Mouse (Mus musculus) gastrocnemius, postnatal 4 days (tissue): ENCODE measurements at regions not wholly inside any gene's neighbourhood (a gene's known extent, or its start where the extent isn't known, plus 50 kb on each side); places are given as distances from the start of the nearest gene placed in this dataset.

Experiments used
- DNase-seq, 2 experiments: peaks; one replicate each; pipeline ENCODE4 v3.0.0; 2021 to 2022; ENCODE audit warnings: low spot score in 2 of 2, mixed read lengths in 2 of 2

DNA sequence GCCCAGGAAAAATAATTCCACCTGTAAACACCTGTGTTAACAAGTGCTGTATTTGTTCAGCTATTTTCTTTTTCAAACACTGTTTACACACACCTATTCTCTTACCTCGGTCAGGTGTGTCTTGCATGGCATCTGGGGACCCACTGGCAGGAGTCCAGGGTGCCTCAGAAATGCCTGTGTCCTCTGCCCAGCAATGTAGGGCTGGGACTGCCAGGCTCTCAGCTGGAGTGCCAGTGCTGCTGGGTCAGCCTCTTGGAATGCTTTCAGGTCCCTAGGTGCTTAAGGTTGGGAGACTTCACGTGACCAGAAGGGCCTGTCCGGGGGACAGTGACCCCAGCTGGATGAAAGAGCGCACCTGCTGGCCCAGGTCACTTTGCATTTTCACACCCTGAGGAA, 112.4 kb upstream of the Id2 start:
- DNase-seq, result no peak

- DNase-seq, result peak in 1 of 2 experiments; percentile 39
Observed at GRCm38 (mm10) chr12:25208670-25209332, 111.9 kb upstream of the Id2 start.

GRCm38 (mm10) chr12:25203371-25204067, 106.6 kb upstream of the Id2 start:
- DNase-seq, result no peak

- DNase-seq, result no peak
Observed at GRCm38 (mm10) chr12:25200161-25200560, 103.2 kb upstream of the Id2 start.

DNA sequence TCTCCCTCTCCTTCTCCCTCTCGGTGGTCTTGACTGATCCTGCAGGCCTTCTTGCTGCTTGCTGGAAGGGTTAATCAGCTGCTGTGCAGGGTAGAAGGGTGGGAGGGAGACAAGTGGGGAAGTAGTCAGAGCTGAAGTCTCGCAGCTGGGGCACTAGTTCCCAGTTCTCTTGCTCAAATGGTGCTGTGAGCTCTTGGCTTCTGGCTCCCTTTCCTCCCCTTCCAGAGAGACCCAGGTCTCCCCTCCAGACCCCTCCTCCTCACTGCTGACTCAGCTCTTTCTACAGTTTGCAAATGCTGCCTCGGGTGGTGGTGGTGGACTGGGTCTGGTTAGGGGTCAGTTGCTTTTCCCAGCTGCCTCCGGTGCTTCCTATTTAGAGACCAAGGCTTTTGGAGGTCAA, 100.8 kb upstream of the Id2 start:
- DNase-seq, result no peak

DNA sequence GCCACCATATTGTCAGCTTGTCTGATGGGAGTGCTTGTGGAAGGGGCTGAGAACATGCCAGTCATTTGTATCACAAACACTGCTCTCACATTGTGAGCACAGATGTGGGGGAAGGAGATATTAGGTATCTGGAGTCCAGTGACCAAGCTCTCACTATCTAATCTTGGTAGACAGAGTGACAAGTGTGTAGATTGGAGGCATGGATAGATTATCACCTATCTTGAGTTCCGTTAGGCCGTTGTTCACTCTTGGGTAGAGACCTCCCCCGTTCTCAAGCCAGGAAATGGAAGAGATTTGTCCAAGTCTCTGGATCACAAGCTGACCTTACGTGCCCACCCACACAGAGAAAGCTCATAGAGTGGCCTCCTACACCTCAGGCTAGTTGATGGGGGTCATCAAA, 99.1 kb upstream of the Id2 start:
- DNase-seq, result no peak

- DNase-seq, result no peak
Observed at GRCm38 (mm10) chr12:25192216-25192615, 95.3 kb upstream of the Id2 start.

DNA sequence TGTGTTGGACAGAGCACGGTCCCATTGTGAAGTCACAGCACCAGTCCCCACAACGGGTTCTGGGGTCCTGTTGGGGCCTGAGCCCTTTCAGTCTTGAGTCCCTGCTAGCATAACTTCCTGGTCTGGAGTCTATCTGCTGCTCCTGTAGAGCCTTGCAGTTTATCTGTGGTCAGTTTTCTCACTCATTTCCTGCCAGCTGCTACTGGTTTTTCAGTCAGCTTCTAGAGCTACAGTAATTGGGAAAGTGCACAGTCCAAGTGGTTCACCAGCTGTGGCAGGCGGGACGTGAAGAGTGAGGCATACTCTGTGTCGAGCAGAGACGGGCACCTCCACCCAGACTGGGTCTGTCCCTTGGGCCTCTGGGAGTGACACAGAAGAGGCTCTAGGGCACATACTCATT, 93.4 kb upstream of the Id2 start:
- peak in 1 of 2 experiments; percentile 39 for DNase-seq

GRCm38 (mm10) chr12:25189174-25189761, 92.3 kb upstream of the Id2 start:
- peak in 1 of 2 experiments; percentile 46 for DNase-seq

- no peak for DNase-seq
Observed at GRCm38 (mm10) chr12:25188556-25188955, 91.6 kb upstream of the Id2 start.

DNA sequence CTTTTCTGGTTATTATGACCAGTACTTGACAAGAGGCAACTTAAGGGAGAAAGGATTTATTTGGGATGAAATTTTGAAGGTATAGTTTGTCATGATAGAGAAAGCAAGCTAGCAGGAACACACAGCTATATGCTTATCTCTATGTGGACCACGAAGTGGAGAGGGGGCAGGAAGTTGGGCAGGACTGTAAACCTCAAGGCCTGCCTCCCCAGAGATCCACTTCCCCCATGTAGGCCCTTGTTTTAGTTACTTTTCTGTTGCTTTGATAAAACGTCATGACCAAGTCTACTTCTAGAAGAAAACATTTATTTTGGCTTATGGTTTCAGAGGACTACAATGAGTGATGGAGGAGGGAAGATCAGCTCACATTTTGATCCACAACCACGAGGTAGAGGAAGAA, 90.3 kb upstream of the Id2 start:
- DNase-seq, result no peak

DNA sequence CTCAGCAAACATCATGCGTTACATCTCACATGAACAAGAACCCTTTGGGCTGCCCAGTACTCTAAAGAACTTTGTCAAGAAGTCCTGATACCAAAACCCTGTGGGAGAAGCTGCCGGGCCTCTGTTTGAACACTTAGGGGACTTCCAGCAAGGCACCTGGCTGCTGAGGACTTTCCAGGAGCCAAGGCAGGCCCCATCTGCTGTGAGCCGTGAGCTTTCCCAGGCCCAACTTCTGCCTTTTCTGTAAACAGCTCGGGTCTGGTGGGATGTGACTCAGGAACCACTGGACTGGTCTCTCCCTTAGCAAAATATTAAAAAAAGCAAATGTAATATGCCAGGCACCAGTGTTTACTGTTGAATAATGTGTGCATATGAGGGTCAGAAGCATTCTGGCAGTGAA, 85.7 kb upstream of the Id2 start:
- no peak for DNase-seq

- DNase-seq, result no peak
Observed at GRCm38 (mm10) chr12:25181317-25181716, 84.4 kb upstream of the Id2 start.

DNA sequence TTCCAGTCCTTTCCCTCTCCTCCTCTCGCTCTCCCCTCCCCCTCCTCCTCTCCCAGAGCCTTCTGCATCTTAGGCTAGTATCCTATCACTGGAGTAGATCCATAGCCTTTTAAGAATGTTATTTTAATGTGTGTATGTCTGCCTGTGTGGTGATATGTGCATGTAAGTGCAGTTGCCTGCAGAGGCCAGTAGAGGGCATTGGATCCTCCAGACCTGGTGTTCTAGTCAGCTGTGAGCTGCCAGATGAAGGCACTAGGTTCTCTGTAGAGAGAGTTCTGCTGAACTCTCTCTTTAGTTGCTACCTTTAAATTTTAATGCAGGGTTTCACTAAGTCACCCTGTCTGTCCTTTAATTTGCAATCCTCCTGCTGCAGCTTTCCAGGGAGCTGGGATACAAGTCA, 83.9 kb upstream of the Id2 start:
- no peak for DNase-seq

DNA sequence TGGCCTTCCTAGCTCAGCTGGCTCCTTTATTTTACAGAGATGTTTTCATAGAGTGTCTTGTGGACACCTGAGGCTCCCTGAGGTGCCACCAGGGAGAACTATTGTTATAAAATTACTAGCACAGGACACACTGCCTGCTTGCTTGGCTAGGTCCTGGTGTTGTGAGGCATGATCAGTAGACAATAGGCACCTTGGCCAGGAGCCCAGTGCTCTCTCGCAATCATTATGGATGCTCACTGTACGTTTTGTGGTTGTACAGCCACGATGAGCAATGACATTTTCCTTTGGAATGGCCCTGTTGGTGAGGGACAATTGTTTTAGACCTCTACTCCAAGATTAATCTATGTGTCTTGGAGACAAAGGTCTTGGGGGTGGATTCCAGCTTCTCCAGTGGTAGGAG, 83.3 kb upstream of the Id2 start:
- no peak for DNase-seq

- DNase-seq, result no peak
Observed at GRCm38 (mm10) chr12:25178491-25179115, 81.7 kb upstream of the Id2 start.

GRCm38 (mm10) chr12:25177827-25178226, 80.9 kb upstream of the Id2 start:
- no peak for DNase-seq

GRCm38 (mm10) chr12:25176565-25176964, 79.6 kb upstream of the Id2 start:
- DNase-seq, result no peak

GRCm38 (mm10) chr12:25173064-25173463, 76.1 kb upstream of the Id2 start:
- DNase-seq, result no peak

- DNase-seq, result no peak
Observed at GRCm38 (mm10) chr12:25172450-25172849, 75.5 kb upstream of the Id2 start.

- no peak for DNase-seq
Observed at GRCm38 (mm10) chr12:25169611-25170010, 72.7 kb upstream of the Id2 start.

DNA sequence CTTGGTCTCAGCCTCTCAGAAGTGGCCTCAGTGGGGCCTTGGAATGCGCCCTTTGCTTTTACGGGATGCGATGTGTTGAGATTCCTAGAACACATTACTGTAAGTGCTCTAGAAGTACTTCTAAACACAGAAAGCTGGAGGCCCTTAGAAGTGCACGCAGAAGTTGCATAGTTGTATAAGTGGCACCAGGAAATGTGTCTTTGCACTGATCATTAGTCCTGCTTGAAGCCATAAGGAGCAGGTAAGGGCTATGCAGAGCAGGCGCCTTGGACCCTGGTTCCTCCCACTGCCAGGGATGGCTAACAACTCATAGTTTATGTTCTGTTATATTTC, 71.2 kb upstream of the Id2 start:
- no peak for DNase-seq
